Mouse (Mus musculus) naive thymus-derived CD4-positive, alpha-beta T cell, adult 5 months (primary cell): ENCODE results near the gene Vmn1r37. TPM values are rescaled to one million over a fixed set of nuclear protein-coding genes. Genes with fewer than 3 reads are reported as not detected.

Experiments used
- polyA plus RNA-seq: library from polyadenylated mRNA; unstranded; fragments of 100-300 nt; shearing (Covaris generic); gene quantifications from one replicate; pipeline ENCODE4 v1.2.1, GENCODE M21; 2017

Vmn1r37 gene
- not detected for polyA plus RNA-seq

GRCm38 (mm10) chr6:66729082-66729481 is at the start of gene Vmn1r37:
Gene Vmn1r37, plus strand, starts transcription at chr6:66729382.

DNA sequence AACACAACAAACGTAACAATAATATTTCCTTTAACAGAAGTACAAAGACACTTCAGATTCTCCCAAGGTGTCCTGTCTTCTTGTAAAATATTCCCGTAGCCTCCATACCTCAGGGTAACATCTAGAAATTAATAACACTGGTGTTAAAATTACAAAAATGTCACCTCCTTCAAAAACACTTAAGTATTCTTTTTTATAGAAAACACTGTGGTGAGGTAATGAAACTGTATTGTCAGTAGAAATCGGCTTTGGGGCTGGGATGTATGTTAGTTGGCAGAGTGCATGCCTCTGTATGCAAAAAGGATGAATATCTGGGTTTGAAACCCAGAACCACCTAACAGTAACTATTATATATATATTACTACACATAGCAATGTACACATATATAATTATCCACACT is 43.4 kb upstream of the Vmn1r37 start, which contains the start of gene Vmn1r35:
Gene Vmn1r35, minus strand, starts transcription at position 101 of the 400 bp plus-strand sequence.

GRCm38 (mm10) chr6:66719068-66719467 is 10.1 kb upstream of the Vmn1r37 start, which contains the start of gene Vmn1r36:
Gene Vmn1r36, minus strand, starts transcription at chr6:66719168.

GRCm38 (mm10) chr6:66782527-66782926 is 53.3 kb downstream of the Vmn1r37 start, which contains the start of gene Vmn1r38:
Gene Vmn1r38, minus strand, starts transcription at chr6:66782627.

Other genes starting within 250 kb of the Vmn1r37 start
- gene Mad2l1, start 194.0 kb upstream of the Vmn1r37 start, polyA plus RNA-seq: 14.4 TPM
- not detected for gene Vmn1r32, start 169.3 kb upstream of the Vmn1r37 start, polyA plus RNA-seq
- not detected for gene Vmn1r33, start 111.1 kb upstream of the Vmn1r37 start, polyA plus RNA-seq
- gene Vmn1r34, start 85.5 kb upstream of the Vmn1r37 start, polyA plus RNA-seq: not detected
- not detected for gene Vmn1r35, start 43.5 kb upstream of the Vmn1r37 start, polyA plus RNA-seq
- not detected for gene Vmn1r36, start 10.2 kb upstream of the Vmn1r37 start, polyA plus RNA-seq
- gene Vmn1r38, start 53.2 kb downstream of the Vmn1r37 start, polyA plus RNA-seq: 0.10 TPM
- gene Vmn1r39, start 81.2 kb downstream of the Vmn1r37 start, polyA plus RNA-seq: not detected
- gene Gng12, start 167.0 kb downstream of the Vmn1r37 start, polyA plus RNA-seq: 21.0 TPM